Mouse (Mus musculus) myocyte (in vitro differentiated cells): Measurements from ENCODE around the gene Ap2a2. TPM values are rescaled to one million over a fixed set of nuclear protein-coding genes. Genes with fewer than 3 reads are reported as not detected.

ENCODE experiments used
- H3K27me3 ChIP-seq: one replicate; pipeline ENCODE4 v1.6.1; 2011; ENCODE audit not compliant: control insufficient read depth, insufficient read depth, insufficient read length
- H3K36me3 ChIP-seq: one replicate; pipeline ENCODE4 v1.6.1; 2011; ENCODE audit not compliant: control insufficient read depth, insufficient read depth
- H3K4me2 ChIP-seq: one replicate; pipeline ENCODE4 v1.6.1; 2011; ENCODE audit warnings: low read depth, control low read depth
- H3K4me3 ChIP-seq: one replicate; pipeline ENCODE4 v1.5.1; 2011; ENCODE audit warnings: mild to moderate bottlenecking, control low read depth, moderate library complexity
- H3K79me2 ChIP-seq: one replicate; pipeline ENCODE4 v1.6.1; 2011; ENCODE audit not compliant: control insufficient read depth, insufficient read depth
- H3ac ChIP-seq: one replicate; pipeline ENCODE4 v1.6.1; 2011; ENCODE audit not compliant: control insufficient read depth, insufficient read length
- CEBPB ChIP-seq: IDR thresholded peaks from 2 replicates; pipeline ENCODE4 v1.6.1; 2011; ENCODE audit warnings: mild to moderate bottlenecking, moderate library complexity; ENCODE audit not compliant: poor library complexity, insufficient read depth, severe bottlenecking
- E2F4 ChIP-seq: IDR thresholded peaks from one replicate; pipeline ENCODE4 v1.6.1; 2011; ENCODE audit warnings: mild to moderate bottlenecking, control low read depth, moderate library complexity; ENCODE audit not compliant: insufficient read depth
- MAX ChIP-seq: IDR thresholded peaks from one replicate; pipeline ENCODE4 v1.6.1; 2011; ENCODE audit warnings: low read depth, mild to moderate bottlenecking, control low read depth
- MYOD1 ChIP-seq, 3 experiments: IDR thresholded peaks; one replicate each; pipeline ENCODE4 v1.6.1; 2011; ENCODE audit warnings: control low read depth in 2 of 3, low read depth in 2 of 3, mild to moderate bottlenecking in 2 of 3, moderate library complexity in 1 of 3; ENCODE audit not compliant: insufficient read length in 2 of 3, control insufficient read depth in 1 of 3
- MYOG ChIP-seq, 3 experiments: IDR thresholded peaks; one replicate each; pipeline ENCODE4 v1.6.1; 2011; ENCODE audit warnings: control low read depth in 2 of 3, low read depth in 2 of 3, mild to moderate bottlenecking in 2 of 3; ENCODE audit not compliant: insufficient read length in 2 of 3, control insufficient read depth in 1 of 3, insufficient read depth in 1 of 3
- POLR2A ChIP-seq: IDR thresholded peaks from one replicate; pipeline ENCODE4 v1.6.1; 2011; ENCODE audit warnings: low read depth, mild to moderate bottlenecking, control low read depth, moderate library complexity; ENCODE audit not compliant: insufficient read length
- POLR2AphosphoS2 ChIP-seq: IDR thresholded peaks from one replicate; pipeline ENCODE4 v1.6.1; 2011; ENCODE audit warnings: low read depth, control low read depth; ENCODE audit not compliant: insufficient read length
- REST ChIP-seq: IDR thresholded peaks from one replicate; pipeline ENCODE4 v1.6.1; 2011; ENCODE audit warnings: mild to moderate bottlenecking, control low read depth, moderate library complexity; ENCODE audit not compliant: insufficient read depth, insufficient read length
- SRF ChIP-seq: IDR thresholded peaks from one replicate; pipeline ENCODE4 v1.6.1; 2011; ENCODE audit warnings: low read depth; ENCODE audit not compliant: control insufficient read depth, insufficient read length
- TCF12 ChIP-seq: IDR thresholded peaks from one replicate; pipeline ENCODE4 v1.6.1; 2011; ENCODE audit warnings: mild to moderate bottlenecking, control low read depth; ENCODE audit not compliant: poor library complexity, insufficient read depth, severe bottlenecking
- TCF3 ChIP-seq: IDR thresholded peaks from one replicate; pipeline ENCODE4 v1.6.1; 2011; ENCODE audit warnings: low read depth, control low read depth; ENCODE audit not compliant: insufficient read length
- USF1 ChIP-seq: IDR thresholded peaks from one replicate; pipeline ENCODE4 v1.6.1; 2011; ENCODE audit warnings: low read depth, mild to moderate bottlenecking, control low read depth, moderate library complexity
- polyA plus RNA-seq: library from polyadenylated mRNA; unstranded; fragments of >200 nt; fragmentation: generic; extraction: Trizol; gene quantifications from one replicate; pipeline ENCODE4 v1.2.1, GENCODE M21; 2012; ENCODE audit warnings: missing spikeins

Gene Ap2a2
- polyA plus RNA-seq, 1 experiment = 89.2 TPM

- H3K27me3 ChIP-seq = peaks cover 10% of the 10 kb centered on the region
- TF ChIP-seq POLR2A (no peak), REST (no peak), POLR2AphosphoS2 (no peak), E2F4 (no peak), TCF12 (no peak), USF1 (no peak), MYOD1 (IDR thresholded peaks at IDR 0.05; ENCODE audit: control insufficient read depth in 1 of 3, insufficient read length in 2 of 3, low read depth in 2 of 3) (no peak), MYOG (IDR thresholded peaks at IDR 0.05; ENCODE audit: control insufficient read depth in 1 of 3, insufficient read depth in 1 of 3, insufficient read length in 2 of 3, low read depth in 2 of 3) (no peak), CEBPB (no peak), SRF (no peak), TCF3 (no peak), MAX (no peak)
- no peaks in the 10 kb centered on the region for H3K36me3 ChIP-seq
- no peak overlapping the region for H3K4me2 ChIP-seq
- H3K4me3 ChIP-seq = no peak overlapping the region
- H3ac ChIP-seq = no peak overlapping the region
- H3K79me2 ChIP-seq = no peaks in the 10 kb centered on the region
Observed at GRCm38 (mm10) chr7:141670999-141671398, 109.0 kb downstream of the Ap2a2 start.

GRCm38 (mm10) chr7:141671626-141672291 lies 109.8 kb downstream of the Ap2a2 start:
- Histone ChIP-seq H3K4me2 (no peak overlapping the region), H3K27me3 (peaks cover 17% of the 10 kb centered on the region), H3K79me2 (no peaks in the 10 kb centered on the region), H3K36me3 (no peaks in the 10 kb centered on the region), H3ac (no peak overlapping the region), H3K4me3 (no peak overlapping the region)
- TF ChIP-seq REST (no peak), CEBPB (no peak), POLR2AphosphoS2 (no peak), MYOD1 (IDR thresholded peaks at IDR 0.05; ENCODE audit: control insufficient read depth in 1 of 3, insufficient read length in 2 of 3, low read depth in 2 of 3) (no peak), USF1 (no peak), TCF3 (no peak), E2F4 (no peak), MAX (no peak), TCF12 (no peak), POLR2A (no peak), SRF (no peak), MYOG (IDR thresholded peaks at IDR 0.05; ENCODE audit: control insufficient read depth in 1 of 3, insufficient read depth in 1 of 3, insufficient read length in 2 of 3, low read depth in 2 of 3) (no peak)

GRCm38 (mm10) chr7:141678922-141679321 lies 116.9 kb downstream of the Ap2a2 start:
- no peaks in the 10 kb centered on the region for H3K36me3 ChIP-seq
- TF ChIP-seq MAX = no peak
- no peak for TF ChIP-seq E2F4
- no peak for TF ChIP-seq USF1
- TF ChIP-seq REST = no peak
- no peak for TF ChIP-seq TCF3
- no peak for TF ChIP-seq POLR2A
- no peak for TF ChIP-seq MYOD1 (IDR thresholded peaks at IDR 0.05; ENCODE audit: control insufficient read depth in 1 of 3, insufficient read length in 2 of 3, low read depth in 2 of 3)
- no peak for TF ChIP-seq CEBPB
- TF ChIP-seq MYOG (IDR thresholded peaks at IDR 0.05; ENCODE audit: control insufficient read depth in 1 of 3, insufficient read depth in 1 of 3, insufficient read length in 2 of 3, low read depth in 2 of 3) = no peak
- no peak overlapping the region for H3K4me3 ChIP-seq
- H3ac ChIP-seq = no peak overlapping the region
- no peaks in the 10 kb centered on the region for H3K79me2 ChIP-seq
- H3K27me3 ChIP-seq = peaks cover 46% of the 10 kb centered on the region
- no peak overlapping the region for H3K4me2 ChIP-seq

Other genes with a start within 250 kb of the Ap2a2 start
- gene Deaf1, start 234.5 kb upstream of the Ap2a2 start, polyA plus RNA-seq = 11.8 TPM
- gene Tmem80, start 234.4 kb upstream of the Ap2a2 start, polyA plus RNA-seq = 12.5 TPM
- 0.44 TPM for gene Eps8l2, start 223.3 kb upstream of the Ap2a2 start, polyA plus RNA-seq
- gene Taldo1, start 170.0 kb upstream of the Ap2a2 start, polyA plus RNA-seq = 259 TPM
- 16.3 TPM for gene Gatd1, start 148.0 kb upstream of the Ap2a2 start, polyA plus RNA-seq
- gene Cend1, start 132.7 kb upstream of the Ap2a2 start, polyA plus RNA-seq = 0.25 TPM
- gene Slc25a22, start 124.3 kb upstream of the Ap2a2 start, polyA plus RNA-seq = 8.8 TPM
- gene Pidd1, start 118.1 kb upstream of the Ap2a2 start, polyA plus RNA-seq = 1.9 TPM
- gene Rplp2, start 114.8 kb upstream of the Ap2a2 start, polyA plus RNA-seq = 5,265 TPM
- 50.5 TPM for gene Pnpla2, start 107.0 kb upstream of the Ap2a2 start, polyA plus RNA-seq
- 2.4 TPM for gene Cracr2b, start 101.1 kb upstream of the Ap2a2 start, polyA plus RNA-seq
- gene Cd151, start 94.8 kb upstream of the Ap2a2 start, polyA plus RNA-seq = 267 TPM
- gene Polr2l, start 87.0 kb upstream of the Ap2a2 start, polyA plus RNA-seq = 95.1 TPM
- gene Tspan4, start 86.9 kb upstream of the Ap2a2 start, polyA plus RNA-seq = 95.5 TPM
- 51.3 TPM for gene Chid1, start 22.3 kb upstream of the Ap2a2 start, polyA plus RNA-seq
- gene Muc6, start 93.1 kb downstream of the Ap2a2 start, polyA plus RNA-seq = 0.20 TPM
- gene Muc2, start 128.2 kb downstream of the Ap2a2 start, polyA plus RNA-seq = not detected
- not detected for gene Muc5ac, start 226.8 kb downstream of the Ap2a2 start, polyA plus RNA-seq